Mouse (Mus musculus) frontal cortex, postnatal 36 days (tissue): ENCODE data around the gene Heatr5a.
A peak's percentile ranks its signal among the peaks of the same experiment; 100 is the strongest.

Experiments used
- DNase-seq, 2 experiments: peaks; one replicate each; pipeline ENCODE4 v3.0.0; 2022; ENCODE audit warnings: low spot score in 2 of 2

Gene Heatr5a

GRCm38 (mm10) chr12:51970352-51971069 is 610 bp downstream of the Heatr5a start:
- DNase-seq: no peak

- no peak for DNase-seq
These were observed 1.2 kb downstream of the Heatr5a start for GRCm38 (mm10) chr12:51969876-51970275.

GRCm38 (mm10) chr12:51969092-51969491 is 2.0 kb downstream of the Heatr5a start:
- DNase-seq: no peak

- no peak for DNase-seq
These were observed 3.1 kb downstream of the Heatr5a start for GRCm38 (mm10) chr12:51967915-51968595.

GRCm38 (mm10) chr12:51957626-51958025 is 13.5 kb downstream of the Heatr5a start:
- no peak for DNase-seq

GRCm38 (mm10) chr12:51952309-51952708 is 18.8 kb downstream of the Heatr5a start:
- DNase-seq: peak; percentile 24 to 31

- peak; percentile 5 to 21 for DNase-seq
These were observed 23.6 kb downstream of the Heatr5a start for GRCm38 (mm10) chr12:51947498-51947945.

GRCm38 (mm10) chr12:51945331-51945730 is 25.8 kb downstream of the Heatr5a start:
- DNase-seq: no peak

GRCm38 (mm10) chr12:51939848-51940247 is 31.3 kb downstream of the Heatr5a start:
- DNase-seq: no peak

GRCm38 (mm10) chr12:51937938-51938337 is 33.2 kb downstream of the Heatr5a start:
- DNase-seq: no peak

- DNase-seq: no peak
These were observed 41.5 kb downstream of the Heatr5a start for GRCm38 (mm10) chr12:51929630-51930029.

GRCm38 (mm10) chr12:51917191-51917590 is 53.9 kb downstream of the Heatr5a start:
- no peak for DNase-seq

- DNase-seq: no peak
These were observed 56.0 kb downstream of the Heatr5a start for GRCm38 (mm10) chr12:51914903-51915670.

GRCm38 (mm10) chr12:51909202-51909601 is 61.9 kb downstream of the Heatr5a start:
- DNase-seq: no peak

- no peak for DNase-seq
These were observed 63.6 kb downstream of the Heatr5a start for GRCm38 (mm10) chr12:51907543-51907942.

GRCm38 (mm10) chr12:51900551-51900950 is 70.6 kb downstream of the Heatr5a start:
- DNase-seq: peak; percentile 9 to 54

- DNase-seq: no peak
These were observed 74.2 kb downstream of the Heatr5a start for GRCm38 (mm10) chr12:51896901-51897300.

GRCm38 (mm10) chr12:51888609-51889008 is 82.5 kb downstream of the Heatr5a start:
- DNase-seq: peak in 1 of 2 experiments; percentile 15

- DNase-seq: no peak
These were observed 83.5 kb downstream of the Heatr5a start for GRCm38 (mm10) chr12:51887301-51888290.

- no peak for DNase-seq
These were observed 84.8 kb downstream of the Heatr5a start for GRCm38 (mm10) chr12:51886369-51886768.

- no peak for DNase-seq
These were observed 86.3 kb downstream of the Heatr5a start for GRCm38 (mm10) chr12:51884801-51885200.
